12 mouse cellular contexts compared by ENCODE assay signal in genomic region chr7:110840332-110840731, GRCm38 (mm10). TPM values are rescaled to one million over a fixed set of nuclear protein-coding genes. Genes with fewer than 3 reads are reported as not detected.
A peak's percentile ranks its signal among the peaks of the same experiment; 100 is the strongest.
DNase-seq lines count a peak whose midpoint lies in the region; ATAC-seq and TF ChIP-seq lines count a peak whose summit lies in the region.
"Had no signal": no experiment of that assay in that cellular context is flagged by ENCODE, and none has a peak within 500 bp of the region (broad histone marks: within the 10 kb centered on the region; RNA-seq: fewer than 3 reads in every experiment).

No protein-coding gene starts in this region.

- H3K9ac ChIP-seq in lung, postnatal 0 days (replicated peaks; ENCODE audit: low read depth), result no peak overlapping the region
- H3K9ac ChIP-seq in forebrain, postnatal 0 days, result no peak overlapping the region
- H3K9ac ChIP-seq in forebrain, embryonic 16.5 days (replicated peaks; ENCODE audit: low read depth, low read length), result no peak overlapping the region

- H3K9me3 ChIP-seq in lung, postnatal 0 days (ENCODE audit: low read length), result no peaks in the 10 kb centered on the region
- H3K9me3 ChIP-seq in forebrain, postnatal 0 days (ENCODE audit: low read length), result no peaks in the 10 kb centered on the region
- H3K9me3 ChIP-seq in forebrain, embryonic 16.5 days (ENCODE audit: control insufficient read depth, low read length), result no peaks in the 10 kb centered on the region
- H3K9me3 ChIP-seq: forebrain, embryonic 10.5 days had no signal

- no peak overlapping the region for H3K4me3 ChIP-seq in lung, postnatal 0 days (ENCODE audit: low read depth, low read length)
- H3K4me3 ChIP-seq in forebrain, postnatal 0 days (ENCODE audit: low read depth, low read length), result no peak overlapping the region
- no peak overlapping the region for H3K4me3 ChIP-seq in forebrain, embryonic 16.5 days (replicated peaks; ENCODE audit: low read length)
- H3K4me3 ChIP-seq: forebrain, embryonic 10.5 days had no signal

- peak; percentile 50 for ATAC-seq in lung, postnatal 0 days
- ATAC-seq in common myeloid progenitor, adult 5-6 weeks (replicated peaks; ENCODE audit: low read depth, poor library complexity, severe bottlenecking), result peak; percentile 69
- ATAC-seq in megakaryocyte, adult 5-6 weeks (ENCODE audit: poor library complexity, severe bottlenecking), result peak; percentile 77
- no peak for ATAC-seq in forebrain, postnatal 0 days
- no peak for ATAC-seq in forebrain, embryonic 16.5 days
- ATAC-seq: hindbrain, embryonic 16.5 days had no signal

- 0 out of 2 replicates have a peak, but pooled peaks cover 5% of the 10 kb centered on the region for H3K36me3 ChIP-seq in lung, postnatal 0 days (ENCODE audit: insufficient read depth, low read length)
- peaks cover 7% of the 10 kb centered on the region; the same call in 1 of the 2 replicates for H3K36me3 ChIP-seq in forebrain, postnatal 0 days (ENCODE audit: insufficient read depth)
- no peaks in the 10 kb centered on the region for H3K36me3 ChIP-seq in forebrain, embryonic 16.5 days (ENCODE audit: control insufficient read depth, insufficient read depth)

- H3K27me3 ChIP-seq in lung, postnatal 0 days (replicated peaks; ENCODE audit: insufficient read depth, low read length), result no peaks in the 10 kb centered on the region
- no peaks in the 10 kb centered on the region for H3K27me3 ChIP-seq in forebrain, postnatal 0 days (ENCODE audit: insufficient read depth, low read length)
- H3K27me3 ChIP-seq in forebrain, embryonic 16.5 days (replicated peaks; ENCODE audit: control insufficient read depth, insufficient read depth, low read length), result no peaks in the 10 kb centered on the region

- 39% methylated on average over 4 of the region's 4 CpGs for WGBS in lung, postnatal 0 days
- 84% methylated on average over 4 of the region's 4 CpGs for WGBS in forebrain, postnatal 0 days
- 89% methylated on average over 4 of the region's 4 CpGs for WGBS in forebrain, embryonic 16.5 days

- no peak overlapping the region for H3K4me2 ChIP-seq in lung, postnatal 0 days (replicated peaks; ENCODE audit: low read depth, low read length)
- H3K4me2 ChIP-seq in forebrain, postnatal 0 days (ENCODE audit: low read depth), result no peak overlapping the region
- no peak overlapping the region for H3K4me2 ChIP-seq in forebrain, embryonic 16.5 days (ENCODE audit: low read length)

- peaks cover 5% of the 10 kb centered on the region; the same call in 1 of the 2 replicates for H3K4me1 ChIP-seq in lung, postnatal 0 days (ENCODE audit: insufficient read depth, low read depth, low read length)
- no peaks in the 10 kb centered on the region for H3K4me1 ChIP-seq in forebrain, postnatal 0 days (ENCODE audit: insufficient read depth)
- peaks cover 4% of the 10 kb centered on the region for H3K4me1 ChIP-seq in forebrain, embryonic 16.5 days (replicated peaks; ENCODE audit: control insufficient read depth, insufficient read depth, low read length)

- DNase-seq in lung, postnatal 0 days (ENCODE audit: low spot score), result peak; percentile 87
- no peak for DNase-seq in lung, postnatal 4 days
- peak; percentile 58 for DNase-seq in yolk sac, embryonic 10.5 days (ENCODE audit: low spot score)
- no peak for DNase-seq in forebrain, postnatal 0 days
- DNase-seq: cerebellum, adult 8-10 months; kidney, postnatal 36 days; thymus, postnatal 36 days had no signal

- no peak overlapping the region for H3K27ac ChIP-seq in lung, postnatal 0 days (ENCODE audit: low read length)
- H3K27ac ChIP-seq in forebrain, postnatal 0 days (ENCODE audit: low read depth, low read length), result no peak overlapping the region
- H3K27ac ChIP-seq in forebrain, embryonic 16.5 days (ENCODE audit: low read length), result no peak overlapping the region
- H3K27ac ChIP-seq: forebrain, embryonic 10.5 days had no signal

- no peak for TF ChIP-seq CTCF in lung, postnatal 0 days (IDR thresholded peaks at IDR 0.05)
- no peak for TF ChIP-seq CTCF in forebrain, postnatal 0 days (IDR thresholded peaks at IDR 0.05; ENCODE audit: low read depth)

- TF ChIP-seq EP300 in lung, postnatal 0 days (IDR thresholded peaks at IDR 0.05), result no peak

RNA-seq across cellular contexts. Expression of gene Rnf141, which starts 3.9 kb away (rescaled TPM):
- polyA plus RNA-seq in lung, postnatal 0 days (2015; fragmentation: Nextera tagmentation; extraction: Ambion mirVana), result 31.6 and 33.8 TPM in 2 replicates
- 45.3 and 49.2 TPM in 2 replicates for total RNA-seq in common myeloid progenitor, adult 5-6 weeks (2017)
- total RNA-seq in megakaryocyte, adult 5-6 weeks (2015), result 31.6 and 36.3 TPM in 2 replicates
- 28.7 and 39.0 TPM in 2 replicates for total RNA-seq in megakaryocyte, adult 5-6 weeks (2017)
- 81.8 and 98.9 TPM in 2 replicates for total RNA-seq in forebrain, postnatal 0 days (2014; rRNA removed)
- 38.6 and 44.9 TPM in 2 replicates for polyA plus RNA-seq in forebrain, postnatal 0 days (2015; fragmentation: Nextera tagmentation; extraction: Ambion mirVana)
- polyA plus RNA-seq in forebrain, embryonic 16.5 days (2015; fragmentation: Nextera tagmentation; extraction: Ambion mirVana), result 45.6 and 51.0 TPM in 2 replicates

RNA-seq across cellular contexts. Expression of gene Lyve1, which starts 22.7 kb away (rescaled TPM):
- polyA plus RNA-seq in lung, postnatal 0 days (2015; fragmentation: Nextera tagmentation; extraction: Ambion mirVana), result 226 and 360 TPM in 2 replicates
- not detected in 2 replicates for total RNA-seq in common myeloid progenitor, adult 5-6 weeks (2017)
- 1.1 and 1.2 TPM in 2 replicates for total RNA-seq in megakaryocyte, adult 5-6 weeks (2015)
- 0.92 and 0.98 TPM in 2 replicates for total RNA-seq in megakaryocyte, adult 5-6 weeks (2017)
- 8.4 and 12.3 TPM in 2 replicates for total RNA-seq in forebrain, postnatal 0 days (2014; rRNA removed)
- polyA plus RNA-seq in forebrain, postnatal 0 days (2015; fragmentation: Nextera tagmentation; extraction: Ambion mirVana), result 5.8 and 6.6 TPM in 2 replicates
- polyA plus RNA-seq in forebrain, embryonic 16.5 days (2015; fragmentation: Nextera tagmentation; extraction: Ambion mirVana), result 5.2 and 8.1 TPM in 2 replicates

Comparison
In these comparisons a context has a peak if more than half of its experiments do, and no peak if none do; other contexts are left out.
1. DNase-seq: peak in lung, postnatal 0 days (single experiment) and yolk sac, embryonic 10.5 days (single experiment); none in lung, postnatal 4 days (0 of 2) and forebrain, postnatal 0 days (single experiment).
2. ATAC-seq: peak in lung, postnatal 0 days (single experiment), common myeloid progenitor, adult 5-6 weeks (single experiment) and megakaryocyte, adult 5-6 weeks (single experiment); none in forebrain, postnatal 0 days (single experiment) and forebrain, embryonic 16.5 days (single experiment).